Mouse (Mus musculus) CH12.LX (cell line): Measurements from ENCODE around the gene Ophn1. TPM values are rescaled to one million over a fixed set of nuclear protein-coding genes. Genes with fewer than 3 reads are reported as not detected.

Experiments
- DNase-seq: peaks from one replicate; pipeline ENCODE4 v3.0.0-alpha.2; 2013; ENCODE audit errors: extremely low read depth
- H3K27ac ChIP-seq: 2 replicates; pipeline ENCODE4 v1.5.1; 2012; ENCODE audit warnings: low read depth, mild to moderate bottlenecking, control low read depth, moderate library complexity; ENCODE audit not compliant: insufficient read depth
- H3K27me3 ChIP-seq: replicated peaks from 2 replicates; pipeline ENCODE3; 2012; ENCODE audit warnings: inconsistent platforms
- H3K36me3 ChIP-seq, 2 experiments: replicated peaks in 1 of 2; 2 replicates each; pipeline versions ENCODE3 to v1.6.1; 2012; ENCODE audit warnings: inconsistent platforms in 1 of 2, low read length in 1 of 2, mild to moderate bottlenecking in 1 of 2, mixed read lengths in 1 of 2, moderate library complexity in 1 of 2; ENCODE audit not compliant: control insufficient read depth in 1 of 2, insufficient read depth in 1 of 2
- H3K4me1 ChIP-seq, 2 experiments: 2 replicates each; pipeline ENCODE4 v1.6.1; 2012; ENCODE audit warnings: inconsistent platforms in 1 of 2, moderate library complexity in 1 of 2; ENCODE audit not compliant: insufficient read depth in 2 of 2, control insufficient read depth in 1 of 2
- H3K4me2 ChIP-seq: 2 replicates; pipeline ENCODE4 v1.6.1; 2012; ENCODE audit warnings: low read depth, mild to moderate bottlenecking, control low read depth; ENCODE audit not compliant: poor library complexity, insufficient read depth, severe bottlenecking
- H3K4me3 ChIP-seq, 3 experiments: fragments of 150-350 bp in 1 of 3; sonication (generic) in 1 of 3; replicated peaks in 1 of 3; 2 replicates each; pipeline versions ENCODE3 to v1.5.1; 2011 to 2012; ENCODE audit warnings: low read depth in 2 of 3, low read length in 2 of 3, mild to moderate bottlenecking in 2 of 3, moderate library complexity in 2 of 3, control low read depth in 1 of 3, improper control_type of control experiment in 1 of 3, inconsistent platforms in 1 of 3, mixed read lengths in 1 of 3; ENCODE audit not compliant: poor library complexity in 1 of 3
- H3K79me2 ChIP-seq: replicated peaks from 2 replicates; pipeline ENCODE4 v1.6.1; 2012; ENCODE audit warnings: mild to moderate bottlenecking, moderate library complexity; ENCODE audit not compliant: control insufficient read depth, poor library complexity, insufficient read depth, severe bottlenecking; ENCODE audit errors: extremely low read depth
- H3K9ac ChIP-seq: 2 replicates; pipeline ENCODE4 v1.6.1; 2012; ENCODE audit warnings: low read depth, mild to moderate bottlenecking, control low read depth, moderate library complexity; ENCODE audit not compliant: insufficient read depth
- H3K9me3 ChIP-seq: replicated peaks from 2 replicates; pipeline ENCODE3; 2012; ENCODE audit warnings: low read length, inconsistent platforms, mixed read lengths
- BHLHE40 ChIP-seq: IDR thresholded peaks from 2 replicates; pipeline ENCODE4 v1.6.1; 2011; ENCODE audit warnings: mild to moderate bottlenecking, low read depth, low read length, improper control_type of control experiment
- CHD2 ChIP-seq: IDR thresholded peaks from 2 replicates; pipeline ENCODE4 v1.6.1; 2011; ENCODE audit warnings: low read length, improper control_type of control experiment
- CTCF ChIP-seq, 2 experiments: IDR thresholded peaks in 1 of 2; conservative IDR thresholded peaks in 1 of 2; 2 replicates each; pipeline ENCODE4 v1.5.1; 2011 to 2012; ENCODE audit warnings: low read depth in 2 of 2, low read length in 2 of 2, improper control_type of control experiment in 1 of 2, inconsistent platforms in 1 of 2, mild to moderate bottlenecking in 1 of 2, moderate library complexity in 1 of 2
- ELF1 ChIP-seq: IDR thresholded peaks from 2 replicates; pipeline ENCODE4 v1.6.1; 2014; ENCODE audit warnings: low read depth, mild to moderate bottlenecking, inconsistent platforms, low read length, improper control_type of control experiment
- EP300 ChIP-seq: IDR thresholded peaks from 2 replicates; pipeline ENCODE4 v1.6.1; 2011; ENCODE audit warnings: low read length, improper control_type of control experiment
- ETS1 ChIP-seq: conservative IDR thresholded peaks from 2 replicates; pipeline ENCODE4 v1.6.1; 2012; ENCODE audit warnings: low read depth, mild to moderate bottlenecking, inconsistent platforms, low read length, improper control_type of control experiment, moderate library complexity
- GABPA ChIP-seq: IDR thresholded peaks from 2 replicates; pipeline ENCODE4 v1.6.1; 2012; ENCODE audit warnings: low read depth, low read length, improper control_type of control experiment, inconsistent platforms; ENCODE audit not compliant: insufficient replicate concordance
- HCFC1 ChIP-seq: IDR thresholded peaks from 2 replicates; pipeline ENCODE4 v1.6.1; 2012; ENCODE audit warnings: low read depth, mild to moderate bottlenecking, inconsistent platforms, low read length, improper control_type of control experiment
- JUN ChIP-seq: IDR thresholded peaks from 2 replicates; pipeline ENCODE4 v1.6.1; 2011; ENCODE audit warnings: low read depth, mild to moderate bottlenecking, low read length, improper control_type of control experiment, moderate library complexity; ENCODE audit not compliant: insufficient read depth
- JUND ChIP-seq: conservative IDR thresholded peaks from 2 replicates; pipeline ENCODE4 v1.6.1; 2011; ENCODE audit warnings: low read depth, low read length, improper control_type of control experiment
- KAT2A ChIP-seq: IDR thresholded peaks from 2 replicates; pipeline ENCODE4 v1.6.1; 2012; ENCODE audit warnings: low read length, improper control_type of control experiment, inconsistent platforms; ENCODE audit not compliant: insufficient replicate concordance
- MAFK ChIP-seq: IDR thresholded peaks from 2 replicates; pipeline ENCODE4 v1.6.1; 2011; ENCODE audit warnings: low read length, improper control_type of control experiment; ENCODE audit not compliant: insufficient replicate concordance
- MAX ChIP-seq: IDR thresholded peaks from 2 replicates; pipeline ENCODE4 v1.6.1; 2011; ENCODE audit warnings: low read length, improper control_type of control experiment
- MEF2A ChIP-seq: IDR thresholded peaks from 2 replicates; pipeline ENCODE4 v1.6.1; 2014; ENCODE audit warnings: low read depth, mild to moderate bottlenecking, inconsistent platforms, low read length, improper control_type of control experiment, borderline replicate concordance
- MXI1 ChIP-seq: IDR thresholded peaks from 2 replicates; pipeline ENCODE4 v1.6.1; 2011; ENCODE audit warnings: mild to moderate bottlenecking, low read depth, low read length, improper control_type of control experiment
- NELFE ChIP-seq: IDR thresholded peaks from 2 replicates; pipeline ENCODE4 v1.6.1; 2011; ENCODE audit warnings: low read depth, low read length, improper control_type of control experiment
- POLR2AphosphoS2 ChIP-seq: IDR thresholded peaks from 2 replicates; pipeline ENCODE4 v1.6.1; 2011; ENCODE audit warnings: low read depth, low read length, improper control_type of control experiment
- RAD21 ChIP-seq: IDR thresholded peaks from 2 replicates; pipeline ENCODE4 v1.6.1; 2011; ENCODE audit warnings: low read depth, mild to moderate bottlenecking, low read length, improper control_type of control experiment, moderate library complexity
- RCOR1 ChIP-seq: conservative IDR thresholded peaks from 2 replicates; pipeline ENCODE4 v1.6.1; 2012; ENCODE audit warnings: low read depth, mild to moderate bottlenecking, inconsistent platforms, low read length, improper control_type of control experiment
- SIN3A ChIP-seq: IDR thresholded peaks from 2 replicates; pipeline ENCODE4 v1.6.1; 2012; ENCODE audit warnings: low read length, improper control_type of control experiment, inconsistent platforms
- SMC3 ChIP-seq: IDR thresholded peaks from 2 replicates; pipeline ENCODE4 v1.6.1; 2011; ENCODE audit warnings: low read depth, low read length, improper control_type of control experiment
- TCF12 ChIP-seq: IDR thresholded peaks from 2 replicates; pipeline ENCODE4 v1.6.1; 2014; ENCODE audit warnings: low read depth, mild to moderate bottlenecking, inconsistent platforms, low read length, improper control_type of control experiment
- USF1 ChIP-seq: IDR thresholded peaks from 2 replicates; pipeline ENCODE4 v1.6.1; 2014; ENCODE audit warnings: low read depth, mild to moderate bottlenecking, inconsistent platforms, low read length, improper control_type of control experiment
- USF2 ChIP-seq: conservative IDR thresholded peaks from 2 replicates; pipeline ENCODE4 v1.6.1; 2011; ENCODE audit warnings: low read depth, low read length, improper control_type of control experiment
- ZMIZ1 ChIP-seq: IDR thresholded peaks from 2 replicates; pipeline ENCODE4 v1.6.1; 2012; ENCODE audit warnings: low read depth, mild to moderate bottlenecking, inconsistent platforms, low read length, improper control_type of control experiment
- ZNF384 ChIP-seq: IDR thresholded peaks from 2 replicates; pipeline ENCODE4 v1.6.1; 2012; ENCODE audit warnings: low read depth, low read length, improper control_type of control experiment, inconsistent platforms
- dilution Hi-C: fragments of 300-500 bp; cut with MboI; formaldehyde crosslinking; loops from 2 replicates; pipeline ENCODE4 v1.14.3; 2020; ENCODE audit warnings: low sequenced_read_pairs; ENCODE audit not compliant: extremely low pct_unique_long_range_greater_than_20kb, extremely low pct_ligation_motif_present
- in situ Hi-C: fragments of 300-500 bp; cut with MboI; formaldehyde crosslinking; loops from 3 replicates; pipeline ENCODE4 v1.14.3; 2019; ENCODE audit warnings: low sequenced_read_pairs, low pct_ligation_motif_present, low pct_unique_long_range_greater_than_20kb, mixed read lengths
- polyA plus RNA-seq: library from polyadenylated mRNA; unstranded; fragments of >175 nt; gene quantifications from 2 replicates; pipeline ENCODE4 v1.2.1, GENCODE M21; 2012; ENCODE audit warnings: low read depth; ENCODE audit not compliant: insufficient read length
- total RNA-seq, 2 experiments: library from RNA; depleted of rRNA; stranded (reverse); fragments of 300-350 nt in 1 of 2; fragments of >200 nt in 1 of 2; gene quantifications; 2 replicates each; pipeline ENCODE4 v1.2.3; 2012 to 2014

Gene Ophn1
- total and polyA plus RNA-seq, 3 experiments, result not detected

DNA sequence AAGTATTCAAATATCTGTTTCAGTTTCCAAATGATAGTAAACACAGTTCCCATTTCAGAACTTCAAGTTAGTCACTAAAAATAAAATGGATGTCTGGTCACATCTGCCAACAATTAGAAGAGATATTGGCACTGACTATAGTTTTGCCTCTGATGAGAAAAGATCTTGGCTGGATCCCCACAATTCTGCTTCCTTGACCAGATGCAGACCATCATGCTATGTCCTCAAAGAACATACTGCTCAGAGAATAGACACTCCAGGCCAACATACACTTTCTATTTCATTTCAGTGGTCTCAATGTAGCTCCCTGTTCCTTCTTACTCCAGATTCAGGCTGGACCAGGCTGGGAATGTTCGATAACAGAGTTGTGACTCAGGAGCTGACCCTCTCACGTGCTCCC, 375.5 kb downstream of the Ophn1 start:
- no peak overlapping the region for H3K27ac ChIP-seq
- in situ Hi-C loops (no loop called here), dilution Hi-C loops (no loop called here)
- H3K27me3 ChIP-seq, result no peaks in the 10 kb centered on the region
- H3K79me2 ChIP-seq, result no peaks in the 10 kb centered on the region
- H3K4me1 ChIP-seq, result no peaks in the 10 kb centered on the region
- H3K36me3 ChIP-seq, result no peaks in the 10 kb centered on the region
- no peak overlapping the region for H3K4me3 ChIP-seq
- H3K4me2 ChIP-seq, result no peak overlapping the region
- H3K9ac ChIP-seq, result no peak overlapping the region
- peaks cover 3% of the 10 kb centered on the region for H3K9me3 ChIP-seq
- no peak for TF ChIP-seq USF2
- TF ChIP-seq JUND, result no peak
- no peak for TF ChIP-seq MAX
- TF ChIP-seq JUN, result no peak
- TF ChIP-seq MXI1, result no peak
- TF ChIP-seq KAT2A, result no peak
- TF ChIP-seq ZMIZ1, result no peak
- TF ChIP-seq EP300, result no peak
- TF ChIP-seq RAD21, result no peak
- no peak for TF ChIP-seq MEF2A
- no peak for TF ChIP-seq GABPA
- TF ChIP-seq SMC3, result no peak
- TF ChIP-seq SIN3A, result no peak
- DNase-seq, result no peak

DNA sequence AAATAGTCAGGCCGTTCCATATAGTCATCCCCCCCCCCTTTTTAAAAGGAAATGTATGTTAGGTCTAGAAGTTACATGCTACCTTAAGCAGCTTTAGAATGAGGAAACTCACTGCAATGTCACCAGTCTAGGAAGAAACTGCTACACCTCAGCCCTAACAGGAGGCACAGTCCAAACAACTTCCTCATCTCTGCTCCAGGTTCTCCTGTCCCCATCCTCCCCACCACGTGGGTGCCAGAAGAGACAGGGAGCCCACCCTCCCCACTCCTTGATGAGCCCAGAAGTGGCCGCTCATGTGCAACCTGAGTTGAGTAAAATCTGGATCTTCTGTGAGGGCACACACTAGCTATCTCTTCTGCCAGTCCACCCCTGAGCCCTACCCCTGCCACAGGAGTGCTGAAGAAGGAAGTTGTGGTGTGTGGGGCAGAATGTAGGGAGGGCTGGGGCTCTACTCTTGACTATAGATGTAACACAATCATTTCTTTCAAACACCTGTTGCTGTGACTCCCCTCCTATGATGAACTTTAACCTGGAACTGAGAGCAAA, 376.4 kb downstream of the Ophn1 start:
- no peaks in the 10 kb centered on the region for H3K79me2 ChIP-seq
- dilution Hi-C loops, result no loop called here

More for the DNA sequence above, 376.4 kb downstream of the Ophn1 start:
- no peak overlapping the region for H3K4me3 ChIP-seq
- H3K27ac ChIP-seq, result no peak overlapping the region
- H3K4me2 ChIP-seq, result no peak overlapping the region
- in situ Hi-C loops, result no loop called here
- H3K4me1 ChIP-seq, result no peaks in the 10 kb centered on the region
- no peak overlapping the region for H3K9ac ChIP-seq
- H3K9me3 ChIP-seq, result peaks cover 3% of the 10 kb centered on the region
- DNase-seq, result no peak
- TF ChIP-seq KAT2A (no peak), ELF1 (no peak), HCFC1 (no peak), USF2 (no peak), RCOR1 (no peak), CHD2 (no peak), BHLHE40 (no peak), ZNF384 (no peak), POLR2AphosphoS2 (no peak), TCF12 (no peak), MAX (no peak), MXI1 (no peak), USF1 (no peak), ETS1 (no peak), CTCF (conservative IDR thresholded peaks at IDR 0.05 in 1 of 2, IDR thresholded peaks at IDR 0.05 in 1 of 2; ENCODE audit: low read depth in 2 of 2, low read length in 2 of 2) (no peak), NELFE (no peak), MAFK (no peak)
- TF ChIP-seq, all 38 proteins: peak for 0
- Histone ChIP-seq H3K36me3 (no peaks in the 10 kb centered on the region), H3K27me3 (no peaks in the 10 kb centered on the region)
